Mouse (Mus musculus): ENCODE data around the gene Khnyn. TPM values are rescaled to one million over a fixed set of nuclear protein-coding genes. Genes with fewer than 3 reads are reported as not detected.
A peak's percentile ranks its signal among the peaks of the same experiment; 100 is the strongest.

Gene Khnyn
- polyA plus RNA-seq, 1 experiment from 2014 or later: 10.1 TPM

DNA sequence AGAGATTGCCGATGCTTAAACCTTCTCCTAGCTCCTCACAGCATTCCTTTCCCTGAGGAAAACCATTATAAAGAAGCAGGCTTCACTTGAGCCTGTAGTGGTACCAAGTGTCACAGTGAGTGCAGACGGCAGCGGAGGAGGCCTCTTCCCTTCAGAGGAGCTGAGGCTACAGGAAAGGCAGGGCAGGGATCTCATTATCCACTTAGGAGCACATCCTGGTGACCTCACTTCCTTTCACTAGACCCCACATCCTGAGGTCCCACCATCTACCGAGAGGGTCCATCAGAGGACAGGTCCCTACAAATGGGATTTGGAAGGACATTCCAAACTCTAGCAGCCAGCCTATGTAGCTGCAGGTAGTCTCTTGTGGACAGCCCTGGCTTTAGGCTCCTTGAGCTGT lies 27.2 kb upstream of the Khnyn start:
- WGBS: 25% methylated on average over 4 of the region's 4 CpGs
- ATAC-seq: no peak

DNA sequence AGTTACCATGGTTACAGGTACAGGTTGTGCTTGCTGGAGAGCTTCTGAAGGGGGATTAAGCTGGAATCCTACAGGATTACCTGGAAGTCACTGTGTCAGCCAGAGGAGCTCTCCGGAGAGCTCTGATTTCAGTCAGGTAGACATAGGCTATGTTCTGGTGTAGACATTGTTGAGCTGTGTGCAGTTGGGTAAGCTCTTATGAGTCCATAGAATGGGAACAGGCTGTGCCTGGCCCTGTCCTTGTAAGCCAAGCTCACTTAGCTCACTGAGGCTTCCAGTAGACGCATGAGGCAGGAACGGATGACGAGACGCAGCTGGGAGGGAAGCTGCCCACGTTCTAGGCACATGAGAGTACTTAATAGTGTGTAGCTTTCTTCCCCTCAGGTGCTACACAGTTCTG lies 22.6 kb upstream of the Khnyn start:
- no peaks in the 10 kb centered on the region for H3K27me3 ChIP-seq (replicated peaks; ENCODE audit: insufficient read depth, low read length)
- WGBS: 49% methylated on average over 6 of the region's 6 CpGs

More for the DNA sequence above, 27.2 kb upstream of the Khnyn start:
- H3K36me3 ChIP-seq (ENCODE audit: insufficient read depth, low read length): no peaks in the 10 kb centered on the region
- TF ChIP-seq EP300 (IDR thresholded peaks at IDR 0.05): no peak
- TF ChIP-seq CTCF (IDR thresholded peaks at IDR 0.05): no peak
- H3K9ac ChIP-seq (replicated peaks; ENCODE audit: low read depth): no peak overlapping the region
- peaks cover 25% of the 10 kb centered on the region for H3K4me1 ChIP-seq (ENCODE audit: insufficient read depth, low read depth, low read length)
- no peaks in the 10 kb centered on the region for H3K9me3 ChIP-seq (ENCODE audit: low read length)
- peak overlapping the region; percentile 35 for H3K27ac ChIP-seq (ENCODE audit: low read length)
- peak; percentile 43 for DNase-seq (ENCODE audit: low spot score)
- H3K4me3 ChIP-seq (ENCODE audit: low read depth, low read length): no peak overlapping the region
- peak overlapping the region; percentile 25 for H3K4me2 ChIP-seq (replicated peaks; ENCODE audit: low read depth, low read length)
- no peaks in the 10 kb centered on the region for H3K27me3 ChIP-seq (replicated peaks; ENCODE audit: insufficient read depth, low read length)

GRCm38 (mm10) chr14:55862970-55863369 lies 21.8 kb upstream of the Khnyn start:
- no peaks in the 10 kb centered on the region; the same call in none of the 2 replicates for H3K36me3 ChIP-seq (ENCODE audit: insufficient read depth, low read length)
- no peaks in the 10 kb centered on the region for H3K9me3 ChIP-seq (ENCODE audit: low read length)
- H3K9ac ChIP-seq (replicated peaks; ENCODE audit: low read depth): no peak overlapping the region
- no peak overlapping the region for H3K27ac ChIP-seq (ENCODE audit: low read length)
- ATAC-seq (no peak), DNase-seq (ENCODE audit: low spot score) (no peak)
- 0 out of 2 replicates have a peak, but pooled peaks cover 3% of the 10 kb centered on the region for H3K4me1 ChIP-seq (ENCODE audit: insufficient read depth, low read depth, low read length)
- no peak overlapping the region for H3K4me2 ChIP-seq (replicated peaks; ENCODE audit: low read depth, low read length)
- TF ChIP-seq EP300 (IDR thresholded peaks at IDR 0.05): no peak
- no peak for TF ChIP-seq CTCF (IDR thresholded peaks at IDR 0.05)
- H3K4me3 ChIP-seq (ENCODE audit: low read depth, low read length): no peak overlapping the region
- no peaks in the 10 kb centered on the region for H3K27me3 ChIP-seq (replicated peaks; ENCODE audit: insufficient read depth, low read length)
- 88% methylated on average over 10 of the region's 10 CpGs for WGBS

More for the DNA sequence above, 22.6 kb upstream of the Khnyn start:
- Histone ChIP-seq H3K27ac (ENCODE audit: low read length) (no peak overlapping the region), H3K4me2 (replicated peaks; ENCODE audit: low read depth, low read length) (no peak overlapping the region), H3K9ac (replicated peaks; ENCODE audit: low read depth) (no peak overlapping the region), H3K36me3 (ENCODE audit: insufficient read depth, low read length) (no peaks in the 10 kb centered on the region; the same call in none of the 2 replicates), H3K4me3 (ENCODE audit: low read depth, low read length) (no peak overlapping the region), H3K4me1 (ENCODE audit: insufficient read depth, low read depth, low read length) (peaks cover 3% of the 10 kb centered on the region; the same call in 1 of the 2 replicates), H3K9me3 (ENCODE audit: low read length) (no peaks in the 10 kb centered on the region)
- TF ChIP-seq CTCF (IDR thresholded peaks at IDR 0.05) (no peak), EP300 (IDR thresholded peaks at IDR 0.05) (no peak)
- ATAC-seq (peak; percentile 32; the same call in 1 of the 2 replicates), DNase-seq (ENCODE audit: low spot score) (peak; percentile 23)

DNA sequence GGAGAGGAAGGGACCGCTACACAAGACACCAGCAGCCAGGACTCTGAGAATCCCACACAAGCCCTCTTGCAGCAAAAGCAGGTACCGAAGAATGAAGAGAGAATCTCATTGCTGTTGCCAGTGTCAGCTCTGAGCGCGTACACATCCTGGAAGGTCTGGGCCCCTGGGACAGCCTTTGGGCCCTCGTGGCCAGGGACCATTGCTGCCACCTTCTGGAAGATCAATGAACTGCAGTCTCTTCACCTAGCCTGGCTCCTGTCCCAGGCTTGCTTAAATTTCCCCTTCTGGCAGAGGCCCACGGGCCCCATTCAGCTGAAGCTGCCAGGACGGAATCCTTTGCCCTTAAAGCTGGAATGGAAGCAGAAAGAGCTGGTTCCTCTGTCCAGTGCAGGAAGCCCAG lies 21.0 kb upstream of the Khnyn start:
- H3K9ac ChIP-seq (replicated peaks; ENCODE audit: low read depth): no peak overlapping the region
- no peaks in the 10 kb centered on the region for H3K9me3 ChIP-seq (ENCODE audit: low read length)
- no peaks in the 10 kb centered on the region for H3K27me3 ChIP-seq (replicated peaks; ENCODE audit: insufficient read depth, low read length)
- DNase-seq (ENCODE audit: low spot score) (peak; percentile 87), ATAC-seq (peak; percentile 85)
- H3K27ac ChIP-seq (ENCODE audit: low read length): no peak overlapping the region
- WGBS: 19% methylated on average over 7 of the region's 7 CpGs
- 0 out of 2 replicates have a peak, but pooled peaks cover 3% of the 10 kb centered on the region for H3K4me1 ChIP-seq (ENCODE audit: insufficient read depth, low read depth, low read length)
- H3K4me2 ChIP-seq (replicated peaks; ENCODE audit: low read depth, low read length): no peak overlapping the region
- H3K4me3 ChIP-seq (ENCODE audit: low read depth, low read length): no peak overlapping the region
- TF ChIP-seq CTCF (IDR thresholded peaks at IDR 0.05) (peak; percentile 97), EP300 (IDR thresholded peaks at IDR 0.05) (no peak)
- peaks cover 6% of the 10 kb centered on the region for H3K36me3 ChIP-seq (ENCODE audit: insufficient read depth, low read length)

DNA sequence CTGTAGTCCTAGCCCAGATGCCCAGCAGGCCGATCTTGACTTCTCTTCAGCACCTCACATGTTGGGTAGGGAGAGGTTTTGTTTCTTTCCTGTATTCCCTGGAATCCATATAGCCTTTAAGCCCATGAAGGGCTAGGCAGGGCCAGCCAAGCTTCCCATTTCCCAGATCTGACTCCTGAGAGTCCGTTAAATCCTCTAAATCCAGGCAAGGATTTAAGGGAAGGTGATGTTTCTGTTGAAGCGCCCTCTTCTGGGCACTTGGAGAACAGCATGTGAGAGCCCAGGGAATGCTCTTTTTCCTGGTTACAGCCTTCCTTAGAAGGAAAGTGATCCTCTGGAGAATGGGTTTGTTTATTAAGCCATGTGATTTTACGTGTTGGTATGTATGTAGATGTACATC lies 17.8 kb upstream of the Khnyn start:
- no peaks in the 10 kb centered on the region for H3K4me1 ChIP-seq (ENCODE audit: insufficient read depth, low read depth, low read length)
- DNase-seq (ENCODE audit: low spot score) (peak; percentile 77), ATAC-seq (no peak)
- no peaks in the 10 kb centered on the region for H3K27me3 ChIP-seq (replicated peaks; ENCODE audit: insufficient read depth, low read length)
- WGBS: 31% methylated on average over 4 of the region's 4 CpGs
- no peak overlapping the region for H3K4me3 ChIP-seq (ENCODE audit: low read depth, low read length)
- H3K27ac ChIP-seq (ENCODE audit: low read length): no peak overlapping the region
- H3K9me3 ChIP-seq (ENCODE audit: low read length): no peaks in the 10 kb centered on the region
- peaks cover 22% of the 10 kb centered on the region for H3K36me3 ChIP-seq (ENCODE audit: insufficient read depth, low read length)
- no peak overlapping the region for H3K9ac ChIP-seq (replicated peaks; ENCODE audit: low read depth)
- H3K4me2 ChIP-seq (replicated peaks; ENCODE audit: low read depth, low read length): no peak overlapping the region
- no peak for TF ChIP-seq EP300 (IDR thresholded peaks at IDR 0.05)
- peak; percentile 90 for TF ChIP-seq CTCF (IDR thresholded peaks at IDR 0.05)

- Histone ChIP-seq H3K36me3 (ENCODE audit: insufficient read depth, low read length) (peaks cover 22% of the 10 kb centered on the region), H3K4me2 (replicated peaks; ENCODE audit: low read depth, low read length) (no peak overlapping the region), H3K9me3 (ENCODE audit: low read length) (no peaks in the 10 kb centered on the region), H3K27me3 (replicated peaks; ENCODE audit: insufficient read depth, low read length) (no peaks in the 10 kb centered on the region), H3K9ac (replicated peaks; ENCODE audit: low read depth) (no peak overlapping the region), H3K27ac (ENCODE audit: low read length) (no peak overlapping the region), H3K4me3 (ENCODE audit: low read depth, low read length) (no peak overlapping the region), H3K4me1 (ENCODE audit: insufficient read depth, low read depth, low read length) (no peaks in the 10 kb centered on the region)
- 82% methylated on average over 14 of the region's 14 CpGs for WGBS
- DNase-seq (ENCODE audit: low spot score) (no peak), ATAC-seq (no peak)
- TF ChIP-seq CTCF (IDR thresholded peaks at IDR 0.05) (no peak), EP300 (IDR thresholded peaks at IDR 0.05) (no peak)
These were observed 16.3 kb upstream of the Khnyn start for GRCm38 (mm10) chr14:55868230-55869026.

Data from lung, postnatal 0 days (tissue).